Mouse (Mus musculus) granulocyte monocyte progenitor cell, adult 5-6 weeks (primary cell): ENCODE data around the gene Galnt15. TPM values are rescaled to one million over a fixed set of nuclear protein-coding genes. Genes with fewer than 3 reads are reported as not detected.
A peak's percentile ranks its signal among the peaks of the same experiment; 100 is the strongest.
"Not testable (repeated sequence)": the region's sequence is repeated elsewhere in the genome, so short reads cannot be mapped to it uniquely, and the experiment has no call there.

ENCODE experiments used
- ATAC-seq: replicated peaks from 2 replicates; pipeline ENCODE4 v1.8.0; 2016; ENCODE audit warnings: mild to moderate bottlenecking, moderate TSS enrichment, inconsistent platforms; ENCODE audit not compliant: poor library complexity, severe bottlenecking
- total RNA-seq, 2 experiments: library from RNA; stranded (forward) in 1 of 2; stranded (reverse) in 1 of 2; fragments of 200-712, 200-1000 nt in 1 of 2; fragments of >200 nt in 1 of 2; fragmentation: Nextera tagmentation in 1 of 2; gene quantifications; 2 replicates each; pipeline ENCODE4 v1.2.3; 2014 to 2017

Galnt15 gene
- total RNA-seq, 2 experiments from 2014 or later = not detected

- ATAC-seq = peak; percentile 90
Measured at GRCm38 (mm10) chr14:32085486-32086201, 56.9 kb downstream of the Galnt15 start, which contains the start of gene Dph3. Dph3 (minus strand) TSS chr14:32085729.

- no peak for ATAC-seq
Measured at GRCm38 (mm10) chr14:32086226-32086625, 57.4 kb downstream of the Galnt15 start.

- ATAC-seq = not testable (repeated sequence)
Measured at GRCm38 (mm10) chr14:32087584-32088248, 58.9 kb downstream of the Galnt15 start.

DNA sequence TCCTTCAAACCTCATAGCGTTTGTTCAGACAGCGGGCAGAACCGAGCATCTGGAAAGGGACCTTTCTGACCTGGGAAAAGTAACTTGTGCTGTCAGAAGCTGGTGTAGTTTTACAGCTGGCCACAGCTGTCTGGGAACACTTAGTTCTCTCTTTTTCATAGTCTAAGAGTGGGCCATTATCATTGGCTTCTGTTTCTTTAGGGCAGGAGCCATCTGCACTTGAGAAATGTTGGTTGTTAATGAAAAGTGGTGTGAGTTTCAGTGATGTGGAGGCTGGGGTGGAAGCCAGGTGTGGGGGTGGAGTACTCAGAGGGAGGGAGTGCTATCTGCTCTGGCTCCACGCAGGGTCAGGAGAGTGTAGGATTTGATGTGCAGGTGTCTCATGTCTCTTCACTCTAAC is 62.3 kb downstream of the Galnt15 start:
- ATAC-seq = no peak

- ATAC-seq = no peak
Measured at GRCm38 (mm10) chr14:32091704-32092103, 62.9 kb downstream of the Galnt15 start.

DNA sequence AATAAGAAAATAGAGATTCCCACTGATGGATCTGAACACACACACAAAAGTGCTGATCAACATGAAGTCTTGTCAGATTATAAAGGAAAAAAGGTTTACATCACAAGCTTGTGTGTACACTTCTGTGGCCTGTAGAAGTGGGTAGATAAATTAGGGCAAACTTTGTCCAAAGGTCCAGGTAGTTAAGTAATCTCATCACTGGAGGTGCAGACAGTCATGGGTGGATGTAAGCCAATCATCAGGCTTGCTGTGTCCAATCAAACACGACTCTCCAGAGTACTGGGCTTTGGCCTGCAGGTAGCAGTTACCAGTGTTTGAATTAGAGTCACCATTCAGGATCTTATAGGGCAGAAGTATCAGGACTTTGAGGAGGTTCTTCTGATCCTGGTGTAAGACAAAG is 64.2 kb downstream of the Galnt15 start:
- no peak for ATAC-seq

GRCm38 (mm10) chr14:32093500-32094117 is 64.8 kb downstream of the Galnt15 start:
- ATAC-seq = peak; percentile 81

GRCm38 (mm10) chr14:32095646-32096045 is 66.9 kb downstream of the Galnt15 start:
- no peak for ATAC-seq

GRCm38 (mm10) chr14:32096740-32097139 is 68.0 kb downstream of the Galnt15 start:
- no peak for ATAC-seq

DNA sequence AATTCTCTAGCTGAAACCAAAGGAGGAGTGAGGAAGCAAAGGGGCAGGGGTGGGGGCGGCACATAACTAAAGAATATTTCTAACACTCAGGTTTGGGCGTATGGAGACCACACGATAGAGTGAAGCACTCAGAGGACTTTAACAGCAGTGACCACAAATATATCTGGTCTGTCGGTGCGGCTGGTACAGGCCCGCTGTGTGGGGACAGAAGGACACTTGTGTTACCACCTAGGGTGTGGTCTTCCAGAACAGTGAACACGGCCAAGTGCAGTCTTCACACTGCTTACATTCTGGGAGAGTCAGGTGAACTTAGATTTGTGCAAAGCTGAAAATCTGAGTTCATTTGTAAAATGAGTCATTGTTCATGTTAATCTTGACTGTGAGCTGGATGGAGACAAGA is 68.9 kb downstream of the Galnt15 start:
- ATAC-seq = no peak

DNA sequence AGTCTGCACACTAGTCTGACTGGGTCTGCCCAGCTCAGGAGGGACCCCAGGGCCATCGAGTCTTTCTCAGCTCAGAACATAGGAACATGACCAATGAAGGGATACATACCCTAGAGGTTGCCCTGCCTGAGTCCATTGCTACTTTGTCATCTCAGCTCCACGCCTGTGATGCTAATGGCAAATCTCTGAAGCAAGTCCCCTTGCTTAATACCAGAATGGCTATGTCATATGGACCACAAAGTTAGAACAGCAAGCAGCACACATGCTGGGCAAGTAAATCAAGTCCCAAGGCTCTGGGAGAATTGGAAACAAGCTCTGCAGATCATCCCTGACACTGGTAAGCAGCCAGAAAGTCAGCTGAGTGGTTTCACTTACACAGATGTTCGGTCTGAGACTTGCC is 70.2 kb downstream of the Galnt15 start:
- ATAC-seq = no peak

GRCm38 (mm10) chr14:32103556-32103955 is 74.8 kb downstream of the Galnt15 start:
- no peak for ATAC-seq

- ATAC-seq = no peak
Measured at GRCm38 (mm10) chr14:32105663-32106062, 76.9 kb downstream of the Galnt15 start.

DNA sequence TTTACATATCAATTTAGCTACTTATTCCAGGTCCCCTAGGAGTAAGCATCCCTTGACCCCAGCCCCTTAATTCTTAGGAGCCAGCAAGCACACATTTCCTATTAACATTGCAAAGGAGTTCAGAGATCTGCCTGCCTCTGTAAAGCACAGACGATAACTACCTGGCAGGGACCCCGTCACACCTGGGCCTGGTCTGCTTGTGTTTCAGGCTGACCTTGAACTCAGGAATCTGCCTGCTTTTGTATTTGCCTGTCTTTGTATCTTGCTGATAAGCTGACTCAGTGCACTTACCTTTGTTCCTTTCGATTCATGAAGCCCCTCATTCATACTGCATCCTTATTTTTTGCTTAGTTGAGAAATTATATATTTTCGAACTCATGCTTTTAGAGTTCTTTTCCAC is 78.1 kb downstream of the Galnt15 start:
- ATAC-seq = no peak

Other genes with a start within 250 kb of the Galnt15 start
- 109 and 153 TPM in 2 replicates for gene Ankrd28, start 198.3 kb upstream of the Galnt15 start, total RNA-seq (2014; fragmentation: Nextera tagmentation)
- 197 and 261 TPM in 2 replicates for gene Ankrd28, start 198.3 kb upstream of the Galnt15 start, total RNA-seq (2017)
- gene Oxnad1, start 56.4 kb downstream of the Galnt15 start, total RNA-seq (2014; fragmentation: Nextera tagmentation) = 17.0 and 18.5 TPM in 2 replicates
- 25.4 and 33.8 TPM in 2 replicates for gene Oxnad1, start 56.4 kb downstream of the Galnt15 start, total RNA-seq (2017)
- 80.2 and 102 TPM in 2 replicates for gene Dph3, start 56.7 kb downstream of the Galnt15 start, total RNA-seq (2014; fragmentation: Nextera tagmentation)
- gene Dph3, start 56.7 kb downstream of the Galnt15 start, total RNA-seq (2017) = 64.0 and 91.6 TPM in 2 replicates
- gene Msmb, start 113.0 kb downstream of the Galnt15 start, total RNA-seq (2014; fragmentation: Nextera tagmentation) = not detected in 2 replicates
- gene Msmb, start 113.0 kb downstream of the Galnt15 start, total RNA-seq (2017) = not detected in 2 replicates
- gene Ncoa4, start 130.9 kb downstream of the Galnt15 start, total RNA-seq (2014; fragmentation: Nextera tagmentation) = 211 and 220 TPM in 2 replicates
- 230 and 232 TPM in 2 replicates for gene Ncoa4, start 130.9 kb downstream of the Galnt15 start, total RNA-seq (2017)
- gene Timm23, start 172.9 kb downstream of the Galnt15 start, total RNA-seq (2014; fragmentation: Nextera tagmentation) = 177 and 202 TPM in 2 replicates
- 156 and 165 TPM in 2 replicates for gene Timm23, start 172.9 kb downstream of the Galnt15 start, total RNA-seq (2017)
- gene Parg, start 173.0 kb downstream of the Galnt15 start, total RNA-seq (2014; fragmentation: Nextera tagmentation) = 27.6 and 29.2 TPM in 2 replicates
- gene Parg, start 173.0 kb downstream of the Galnt15 start, total RNA-seq (2017) = 117 and 145 TPM in 2 replicates